Comparison of ENCODE assay signal across 9 mouse cellular contexts in genomic region chr9:21197981-21198380, GRCm38 (mm10). TPM values are rescaled to one million over a fixed set of nuclear protein-coding genes. Genes with fewer than 3 reads are reported as not detected.
DNase-seq lines count a peak whose midpoint lies in the region; ATAC-seq and TF ChIP-seq lines count a peak whose summit lies in the region.
"Had no signal": no experiment of that assay in that cellular context is flagged by ENCODE, and none has a peak within 500 bp of the region (broad histone marks: within the 10 kb centered on the region; RNA-seq: fewer than 3 reads in every experiment).

No protein-coding gene starts in this region.

- no peaks in the 10 kb centered on the region for H3K36me3 ChIP-seq in forebrain, embryonic 11.5 days (ENCODE audit: control insufficient read depth, insufficient read depth, low read length)
- H3K36me3 ChIP-seq in midbrain, postnatal 0 days (ENCODE audit: insufficient read depth, low read length), result peaks cover 13% of the 10 kb centered on the region
- 0 out of 2 replicates have a peak, but pooled peaks cover 4% of the 10 kb centered on the region for H3K36me3 ChIP-seq in liver, embryonic 11.5 days (ENCODE audit: control insufficient read depth, insufficient read depth, low read length)

- H3K27me3 ChIP-seq in forebrain, embryonic 11.5 days (ENCODE audit: control insufficient read depth, insufficient read depth, low read length), result no peaks in the 10 kb centered on the region
- H3K27me3 ChIP-seq in midbrain, postnatal 0 days (ENCODE audit: insufficient read depth, low read length), result no peaks in the 10 kb centered on the region
- no peaks in the 10 kb centered on the region for H3K27me3 ChIP-seq in liver, embryonic 11.5 days (replicated peaks; ENCODE audit: control insufficient read depth, insufficient read depth, low read length)

- 9% methylated on average over 4 of the region's 4 CpGs for WGBS in forebrain, embryonic 11.5 days
- 9% methylated on average over 4 of the region's 4 CpGs for WGBS in midbrain, postnatal 0 days
- WGBS in liver, embryonic 11.5 days, result 72% methylated on average over 4 of the region's 4 CpGs

- H3K4me3 ChIP-seq in forebrain, embryonic 11.5 days (ENCODE audit: low read depth, low read length), result peak overlapping the region; percentile 32; the same call in 1 of the 2 replicates
- peak overlapping the region; percentile 76 for H3K4me3 ChIP-seq in midbrain, postnatal 0 days (ENCODE audit: low read depth, low read length)
- H3K4me3 ChIP-seq in liver, embryonic 11.5 days (ENCODE audit: low read depth, low read length), result no peak overlapping the region

- H3K9ac ChIP-seq in forebrain, embryonic 11.5 days (ENCODE audit: low read length), result no peak overlapping the region
- peak overlapping the region; percentile 91 for H3K9ac ChIP-seq in midbrain, postnatal 0 days (replicated peaks; ENCODE audit: low read length, poor library complexity, severe bottlenecking)
- H3K9ac ChIP-seq in liver, embryonic 11.5 days (ENCODE audit: low read depth, low read length), result no peak overlapping the region

- DNase-seq in cerebellum, adult 8-10 months, result no peak
- DNase-seq in forebrain, embryonic 11.5 days (ENCODE audit: low spot score), result peak; percentile 83
- DNase-seq in layer of hippocampus, postnatal 14 days (ENCODE audit: low spot score in 2 of 2), result peak; percentile 78 to 87
- peak; percentile 93 for DNase-seq in midbrain, postnatal 0 days (ENCODE audit: low spot score)
- DNase-seq in liver, embryonic 11.5 days (ENCODE audit: low spot score), result no peak
- DNase-seq in thymus, postnatal 10 days (ENCODE audit: low spot score in 2 of 2), result no peak

- TF ChIP-seq CTCF in midbrain, postnatal 0 days (IDR thresholded peaks at IDR 0.05), result no peak

- no peak overlapping the region for H3K27ac ChIP-seq in forebrain, embryonic 11.5 days (ENCODE audit: low read depth, low read length)
- peak overlapping the region; percentile 77 for H3K27ac ChIP-seq in midbrain, postnatal 0 days (ENCODE audit: low read depth, low read length)
- H3K27ac ChIP-seq in liver, embryonic 11.5 days (ENCODE audit: low read depth, low read length), result no peak overlapping the region
- H3K27ac ChIP-seq: macrophage had no signal

- ATAC-seq in cerebellum, adult (ENCODE audit: insufficient number of reproducible peaks, low FRiP score, low TSS enrichment), result peak; percentile 13; the same call in 1 of the 2 replicates
- peak; percentile 80 for ATAC-seq in forebrain, embryonic 11.5 days (replicated peaks; ENCODE audit: low FRiP score)
- peak; percentile 87 for ATAC-seq in midbrain, postnatal 0 days (ENCODE audit: low FRiP score)
- no peak for ATAC-seq in liver, embryonic 11.5 days (replicated peaks; ENCODE audit: low FRiP score)
- ATAC-seq in activated CD4-positive, CD25-positive, alpha-beta regulatory T cell, adult 4 months, result no peak

- H3K4me2 ChIP-seq in forebrain, embryonic 11.5 days (ENCODE audit: low read depth, low read length, severe bottlenecking), result peak overlapping the region; percentile 47; the same call in 1 of the 2 replicates
- peak overlapping the region; percentile 82 for H3K4me2 ChIP-seq in midbrain, postnatal 0 days (ENCODE audit: low read depth, low read length, poor library complexity, severe bottlenecking)
- no peak overlapping the region for H3K4me2 ChIP-seq in liver, embryonic 11.5 days

- peaks cover 22% of the 10 kb centered on the region; the same call in 1 of the 2 replicates for H3K4me1 ChIP-seq in forebrain, embryonic 11.5 days (replicated peaks; ENCODE audit: control insufficient read depth, insufficient read depth, low read length)
- H3K4me1 ChIP-seq in midbrain, postnatal 0 days (ENCODE audit: insufficient read depth, low read length), result 0 out of 2 replicates have a peak, but pooled peaks cover 2% of the 10 kb centered on the region
- H3K4me1 ChIP-seq in liver, embryonic 11.5 days (replicated peaks; ENCODE audit: control insufficient read depth, insufficient read depth, low read length), result no peaks in the 10 kb centered on the region; the same call in 1 of the 2 replicates

- H3K9me3 ChIP-seq in forebrain, embryonic 11.5 days (ENCODE audit: control insufficient read depth, low read length), result no peaks in the 10 kb centered on the region
- no peaks in the 10 kb centered on the region for H3K9me3 ChIP-seq in midbrain, postnatal 0 days (ENCODE audit: low read length)
- H3K9me3 ChIP-seq in liver, embryonic 11.5 days (ENCODE audit: control insufficient read depth, low read length), result no peaks in the 10 kb centered on the region

RNA-seq across cellular contexts. Expression of gene Pde4a, which starts 32.5 kb away (rescaled TPM):
- 7.0 and 8.4 TPM in 2 replicates for polyA plus RNA-seq in forebrain, embryonic 11.5 days (2014; fragmentation: Nextera tagmentation; extraction: Ambion mirVana)
- 10 to 100 TPM; 63.8 to 69.9 TPM for total RNA-seq in layer of hippocampus, postnatal 14 days (2021)
- total RNA-seq in midbrain, postnatal 0 days (2014; rRNA removed), result 40.7 and 46.5 TPM in 2 replicates
- 59.8 and 63.8 TPM in 2 replicates for polyA plus RNA-seq in midbrain, postnatal 0 days (2015; fragmentation: Nextera tagmentation; extraction: Ambion mirVana)
- 5.3 and 5.4 TPM in 2 replicates for polyA plus RNA-seq in liver, embryonic 11.5 days (2014; fragmentation: Nextera tagmentation; extraction: Ambion mirVana)
- polyA plus RNA-seq in activated CD4-positive, CD25-positive, alpha-beta regulatory T cell, adult 4 months (2017; shearing (Covaris generic)), result 1 to 10 TPM in 1 of 2 experiments, under 1 TPM in 1; 0.44 to 1.1 TPM

RNA-seq across cellular contexts. Expression of gene Keap1, which starts 41.2 kb away (rescaled TPM):
- 35.9 and 41.3 TPM in 2 replicates for polyA plus RNA-seq in forebrain, embryonic 11.5 days (2014; fragmentation: Nextera tagmentation; extraction: Ambion mirVana)
- 10 to 100 TPM; 52.5 to 55.7 TPM for total RNA-seq in layer of hippocampus, postnatal 14 days (2021)
- 72.5 and 89.7 TPM in 2 replicates for total RNA-seq in midbrain, postnatal 0 days (2014; rRNA removed)
- polyA plus RNA-seq in midbrain, postnatal 0 days (2015; fragmentation: Nextera tagmentation; extraction: Ambion mirVana), result 60.6 and 67.7 TPM in 2 replicates
- 43.8 and 45.1 TPM in 2 replicates for polyA plus RNA-seq in liver, embryonic 11.5 days (2014; fragmentation: Nextera tagmentation; extraction: Ambion mirVana)
- 10 to 100 TPM; 16.9 to 30.0 TPM for polyA plus RNA-seq in activated CD4-positive, CD25-positive, alpha-beta regulatory T cell, adult 4 months (2017; shearing (Covaris generic))

RNA-seq across cellular contexts. Expression of gene Cdc37, which starts 48.2 kb away (rescaled TPM):
- polyA plus RNA-seq in forebrain, embryonic 11.5 days (2014; fragmentation: Nextera tagmentation; extraction: Ambion mirVana), result 300 and 308 TPM in 2 replicates
- total RNA-seq in layer of hippocampus, postnatal 14 days (2021), result 100 to 1,000 TPM; 129 to 136 TPM
- 29.0 and 37.7 TPM in 2 replicates for total RNA-seq in midbrain, postnatal 0 days (2014; rRNA removed)
- polyA plus RNA-seq in midbrain, postnatal 0 days (2015; fragmentation: Nextera tagmentation; extraction: Ambion mirVana), result 179 and 186 TPM in 2 replicates
- 334 and 347 TPM in 2 replicates for polyA plus RNA-seq in liver, embryonic 11.5 days (2014; fragmentation: Nextera tagmentation; extraction: Ambion mirVana)
- polyA plus RNA-seq in activated CD4-positive, CD25-positive, alpha-beta regulatory T cell, adult 4 months (2017; shearing (Covaris generic)), result 100 to 1,000 TPM; 102 to 129 TPM

RNA-seq across cellular contexts. Expression of gene S1pr5, which starts 50.3 kb away (rescaled TPM):
- 0.09 and 0.11 TPM in 2 replicates for polyA plus RNA-seq in forebrain, embryonic 11.5 days (2014; fragmentation: Nextera tagmentation; extraction: Ambion mirVana)
- 1 to 10 TPM; 8.8 to 9.7 TPM for total RNA-seq in layer of hippocampus, postnatal 14 days (2021)
- 4.2 and 5.2 TPM in 2 replicates for total RNA-seq in midbrain, postnatal 0 days (2014; rRNA removed)
- 2.7 and 2.9 TPM in 2 replicates for polyA plus RNA-seq in midbrain, postnatal 0 days (2015; fragmentation: Nextera tagmentation; extraction: Ambion mirVana)
- not detected in 2 replicates for polyA plus RNA-seq in liver, embryonic 11.5 days (2014; fragmentation: Nextera tagmentation; extraction: Ambion mirVana)
- polyA plus RNA-seq in activated CD4-positive, CD25-positive, alpha-beta regulatory T cell, adult 4 months (2017; shearing (Covaris generic)), result under 1 TPM in 1 of 2 experiments, not detected in 1; 0.34 TPM
- polyA plus RNA-seq: macrophage had no signal

Comparison
In these comparisons a context has a peak if more than half of its experiments do, and no peak if none do; other contexts are left out.
1. ATAC-seq: peak in cerebellum, adult (single experiment), forebrain, embryonic 11.5 days (single experiment) and midbrain, postnatal 0 days (single experiment); none in liver, embryonic 11.5 days (single experiment) and activated CD4-positive, CD25-positive, alpha-beta regulatory T cell, adult 4 months (single experiment).
2. DNase-seq: peak in forebrain, embryonic 11.5 days (single experiment), layer of hippocampus, postnatal 14 days (2 of 2) and midbrain, postnatal 0 days (single experiment); none in cerebellum, adult 8-10 months (single experiment), liver, embryonic 11.5 days (single experiment) and thymus, postnatal 10 days (0 of 2).